Mouse (Mus musculus) spleen, adult 10 weeks (tissue): ENCODE data around the gene Olfr1170. TPM values are rescaled to one million over a fixed set of nuclear protein-coding genes. Genes with fewer than 3 reads are reported as not detected.

Experiments
- polyA plus RNA-seq: library from polyadenylated mRNA; stranded (reverse); fragments of 350-450 nt; fragmentation: Illumina TruSeq; extraction: RNeasy Lipid Tissue Mini Kit (QIAGEN cat#74804); gene quantifications from one replicate; pipeline ENCODE4 v1.2.3, GENCODE M21; 2015; ENCODE audit warnings: low replicate concordance; ENCODE audit not compliant: insufficient read depth

Olfr1170 gene
- not detected for polyA plus RNA-seq

GRCm38 (mm10) chr2:88228234-88228633, at the start of gene Olfr1170:
Olfr1170 (minus strand) TSS chr2:88228334.

GRCm38 (mm10) chr2:88181580-88181979, 46.6 kb downstream of the Olfr1170 start, which contains the start of gene Olfr1168:
Olfr1168 (plus strand) TSS chr2:88181880.

Other genes with a start within 250 kb of the Olfr1170 start
- not detected for gene Olfr1158, start 238.2 kb downstream of the Olfr1170 start, polyA plus RNA-seq
- not detected for gene Olfr1160, start 220.1 kb downstream of the Olfr1170 start, polyA plus RNA-seq
- gene Olfr1161, start 205.6 kb downstream of the Olfr1170 start, polyA plus RNA-seq: not detected
- not detected for gene Olfr73, start 190.6 kb downstream of the Olfr1170 start, polyA plus RNA-seq
- gene Olfr1162, start 177.2 kb downstream of the Olfr1170 start, polyA plus RNA-seq: not detected
- gene Olfr1163, start 156.5 kb downstream of the Olfr1170 start, polyA plus RNA-seq: not detected
- not detected for gene Olfr1164, start 134.4 kb downstream of the Olfr1170 start, polyA plus RNA-seq
- gene Olfr1166, start 100.1 kb downstream of the Olfr1170 start, polyA plus RNA-seq: not detected
- not detected for gene Olfr1167, start 73.1 kb downstream of the Olfr1170 start, polyA plus RNA-seq
- gene Olfr1168, start 46.5 kb downstream of the Olfr1170 start, polyA plus RNA-seq: not detected
- not detected for gene Olfr1173, start 51.5 kb upstream of the Olfr1170 start, polyA plus RNA-seq
- gene Olfr1174-ps, start 86.8 kb upstream of the Olfr1170 start, polyA plus RNA-seq: not detected
- gene Olfr1175-ps, start 98.9 kb upstream of the Olfr1170 start, polyA plus RNA-seq: not detected
- gene Olfr1176, start 108.4 kb upstream of the Olfr1170 start, polyA plus RNA-seq: not detected
- not detected for gene Olfr1177-ps, start 118.2 kb upstream of the Olfr1170 start, polyA plus RNA-seq
- gene Olfr1178, start 158.7 kb upstream of the Olfr1170 start, polyA plus RNA-seq: not detected
- not detected for gene Olfr1179, start 178.1 kb upstream of the Olfr1170 start, polyA plus RNA-seq
- not detected for gene Olfr1180, start 190.8 kb upstream of the Olfr1170 start, polyA plus RNA-seq
- gene Olfr1181, start 197.8 kb upstream of the Olfr1170 start, polyA plus RNA-seq: not detected
- gene Gm13757, start 220.8 kb upstream of the Olfr1170 start, polyA plus RNA-seq: not detected
- not detected for gene Olfr1183, start 226.5 kb upstream of the Olfr1170 start, polyA plus RNA-seq